Mouse (Mus musculus): Measurements from ENCODE around the gene Taldo1.

Taldo1 gene

DNA sequence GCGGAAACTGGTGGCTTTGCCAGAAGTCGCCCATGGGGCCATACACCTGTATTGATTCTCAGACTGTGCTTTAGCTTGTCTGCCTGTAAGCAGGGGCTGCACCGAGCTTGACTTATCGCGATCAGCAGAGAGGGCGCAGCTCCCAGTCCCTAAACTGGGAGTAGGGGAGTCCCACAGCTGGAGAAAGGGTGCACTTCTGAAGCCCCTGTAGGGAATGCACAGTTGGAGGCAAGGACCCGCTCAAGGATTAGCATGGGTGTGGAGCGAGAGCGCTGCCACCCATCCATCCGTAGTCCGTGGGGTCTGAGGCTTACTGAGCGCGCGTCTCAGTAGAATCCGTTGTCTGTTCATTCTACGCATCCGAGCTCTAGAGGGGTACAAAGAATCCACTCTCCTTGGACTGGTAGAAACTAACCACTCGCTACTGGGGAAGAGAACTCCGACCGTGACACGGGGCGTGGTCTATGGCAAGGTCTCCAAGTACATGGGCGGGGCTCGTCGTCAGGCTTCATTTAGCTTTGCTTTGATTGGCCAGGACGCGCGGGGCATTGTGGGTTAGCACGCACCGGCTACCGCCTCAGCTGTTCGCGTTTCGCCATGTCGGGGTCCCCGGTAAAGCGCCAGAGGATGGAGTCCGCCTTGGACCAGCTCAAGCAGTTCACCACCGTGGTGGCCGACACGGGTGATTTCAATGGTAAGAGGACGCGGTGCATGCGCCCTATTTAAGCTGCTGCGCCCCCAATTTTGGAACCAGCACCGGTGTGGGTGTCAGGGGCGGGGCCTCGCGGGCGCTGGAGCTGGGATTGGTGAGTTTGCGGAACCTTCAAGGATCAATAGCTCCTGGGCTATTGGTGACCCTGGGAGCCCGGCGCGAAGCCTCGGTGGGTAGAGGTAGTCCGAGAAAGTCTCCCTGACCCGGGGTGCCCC is at the start of gene Taldo1:
Gene Taldo1, plus strand, starts transcription at position 575 of the 927 bp plus-strand sequence.
- peak; percentile 96 to 97 for DNase-seq

DNA sequence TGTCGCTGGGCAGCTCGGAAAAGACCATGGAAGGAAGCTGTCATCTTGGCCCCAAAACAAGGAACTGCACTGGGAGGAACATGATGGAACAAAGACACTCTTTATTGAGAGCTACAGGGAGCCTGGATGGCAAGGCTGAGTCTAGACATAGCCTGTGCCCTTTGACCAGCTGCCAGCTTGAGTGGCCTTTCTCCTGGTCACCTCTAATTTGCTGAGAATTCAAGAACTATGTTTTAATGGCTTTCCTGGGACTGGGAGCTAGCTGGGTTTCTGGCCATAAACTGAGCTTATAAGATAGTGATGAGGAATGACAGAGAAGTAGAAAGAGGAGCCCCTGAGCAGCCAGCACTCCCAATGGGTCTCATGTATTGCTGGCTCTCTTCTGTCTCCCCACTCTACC is 48.8 kb upstream of the Taldo1 start:
- DNase-seq: no peak

DNA sequence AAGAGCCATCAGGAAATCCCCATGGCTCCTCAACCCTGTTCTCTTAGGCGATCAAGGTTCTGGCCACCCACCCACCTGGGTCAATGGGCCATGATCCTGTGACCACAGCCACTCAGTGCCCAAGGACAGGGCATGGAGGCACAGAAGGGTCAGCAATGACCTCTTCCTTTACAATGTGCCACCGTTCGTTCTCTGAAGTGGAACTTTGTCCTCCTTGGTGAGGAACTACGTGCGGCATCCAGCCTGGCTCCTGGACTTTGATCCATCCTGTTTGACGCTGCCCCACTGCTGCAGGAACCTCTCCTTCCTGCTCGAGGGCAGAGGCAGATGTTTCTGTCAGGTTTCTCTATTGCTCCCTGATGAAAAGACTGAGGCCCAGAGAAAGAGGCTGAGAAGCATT is 48.3 kb upstream of the Taldo1 start:
- DNase-seq: no peak

DNA sequence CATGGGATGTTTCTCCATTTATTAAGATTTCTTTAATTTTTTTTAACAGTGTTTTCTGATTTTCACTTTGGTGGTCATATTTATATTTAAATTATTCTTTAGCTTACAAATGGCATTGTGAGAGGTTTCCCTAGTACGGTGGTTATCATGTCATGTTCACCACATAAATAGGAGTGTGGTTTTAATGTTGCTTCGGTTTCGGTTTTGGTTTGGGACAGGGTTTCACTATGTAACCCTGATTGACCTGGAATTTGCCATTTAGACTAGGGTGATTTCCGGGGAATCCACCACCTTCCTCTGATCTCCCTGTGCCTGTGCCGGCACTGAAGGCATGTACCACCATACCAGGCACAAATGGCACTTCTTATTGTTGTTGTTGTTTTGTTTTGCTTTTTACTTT is 47.2 kb upstream of the Taldo1 start:
- DNase-seq: no peak

DNA sequence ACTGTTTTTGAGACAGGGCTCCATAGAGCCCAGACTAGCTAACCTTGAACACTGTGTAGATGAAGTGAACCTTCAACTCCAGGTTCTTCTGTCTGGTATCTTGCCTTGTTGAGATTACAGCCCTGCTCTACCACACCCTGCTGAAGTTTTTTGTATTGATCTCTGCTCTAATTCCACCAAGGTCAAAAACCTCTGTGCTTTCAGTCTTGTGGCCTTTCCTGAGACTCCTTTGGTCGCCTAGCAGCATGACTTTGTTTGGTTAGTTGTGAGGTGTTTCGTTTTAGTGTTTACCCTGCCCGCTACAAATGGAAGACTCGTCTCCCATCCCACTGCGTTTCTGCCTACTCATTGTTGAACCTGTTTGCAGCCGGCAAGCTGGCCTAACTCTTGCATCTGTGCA is 40.9 kb upstream of the Taldo1 start:
- no peak for DNase-seq

DNA sequence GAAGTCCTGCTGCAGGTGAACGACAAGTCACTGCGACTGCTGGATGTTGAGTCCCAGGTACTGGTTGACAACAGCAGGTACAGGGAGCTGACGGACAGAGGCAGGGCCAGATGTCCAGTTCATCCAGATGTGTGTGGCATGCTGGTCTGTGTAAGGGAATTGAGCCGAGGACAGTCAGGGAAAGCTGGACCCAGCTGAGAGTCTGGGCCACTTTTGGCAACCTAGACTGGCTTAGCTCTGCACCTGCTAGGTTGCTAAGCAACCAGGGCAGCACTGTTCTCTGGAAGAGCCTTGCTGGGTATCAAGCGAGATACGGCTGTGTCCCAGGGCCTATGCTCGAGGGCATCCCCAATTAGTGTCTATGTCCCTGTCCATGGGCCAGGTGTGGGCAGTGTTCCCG is 36.9 kb upstream of the Taldo1 start:
- DNase-seq: no peak

DNA sequence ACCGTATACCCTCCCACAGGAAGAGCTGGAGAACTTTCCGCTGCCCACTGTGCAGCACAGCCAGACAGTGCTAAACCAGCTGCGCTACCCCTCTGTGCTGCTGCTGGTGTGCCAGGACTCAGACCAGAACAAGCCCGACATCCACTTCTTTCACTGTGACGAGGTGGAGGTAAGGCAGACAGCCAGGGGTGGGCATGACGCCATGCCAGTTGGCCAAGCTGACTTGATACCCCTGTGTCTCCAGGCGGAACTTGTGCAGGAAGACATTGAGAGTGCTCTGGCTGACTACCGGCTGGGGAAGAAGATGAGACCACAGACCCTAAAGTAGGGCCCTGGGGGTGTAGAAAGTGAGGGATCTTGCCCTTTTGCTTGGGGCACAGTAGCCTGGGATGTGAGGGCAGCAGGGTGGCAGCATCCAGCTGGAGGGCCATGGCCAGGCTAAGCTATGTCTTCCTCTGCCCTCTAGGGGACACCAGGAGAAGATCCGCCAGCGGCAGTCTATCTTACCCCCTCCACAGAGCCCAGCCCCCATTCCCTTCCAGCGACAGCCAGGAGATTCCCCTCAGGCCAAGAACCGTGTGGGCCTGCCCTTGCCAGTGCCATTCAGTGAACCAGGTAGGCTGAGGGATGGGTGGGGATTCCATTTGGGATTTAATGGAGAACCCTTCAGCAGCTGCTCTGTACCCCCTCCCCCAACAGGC is 36.2 kb upstream of the Taldo1 start:
- peak; percentile 37 to 46 for DNase-seq

DNA sequence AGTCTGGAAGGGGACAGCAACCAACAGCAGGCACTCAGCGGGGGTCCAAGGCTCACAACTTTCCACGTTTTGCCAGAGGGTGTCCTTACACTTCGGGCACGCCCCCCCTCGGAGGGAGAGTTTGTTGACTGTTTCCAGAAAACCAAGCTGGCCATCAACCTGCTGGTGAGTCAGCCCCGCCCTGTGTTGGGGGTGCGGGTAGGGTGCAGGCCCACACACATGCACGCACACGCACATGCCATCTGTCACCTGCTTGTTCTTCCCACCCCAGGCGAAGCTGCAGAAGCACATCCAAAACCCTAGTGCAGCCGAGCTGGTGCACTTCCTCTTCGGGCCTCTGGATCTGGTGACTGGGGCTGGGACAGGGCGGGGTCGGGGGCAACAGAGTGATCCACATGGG is 35.0 kb upstream of the Taldo1 start:
- DNase-seq: peak in 1 of 2 experiments; percentile 37

DNA sequence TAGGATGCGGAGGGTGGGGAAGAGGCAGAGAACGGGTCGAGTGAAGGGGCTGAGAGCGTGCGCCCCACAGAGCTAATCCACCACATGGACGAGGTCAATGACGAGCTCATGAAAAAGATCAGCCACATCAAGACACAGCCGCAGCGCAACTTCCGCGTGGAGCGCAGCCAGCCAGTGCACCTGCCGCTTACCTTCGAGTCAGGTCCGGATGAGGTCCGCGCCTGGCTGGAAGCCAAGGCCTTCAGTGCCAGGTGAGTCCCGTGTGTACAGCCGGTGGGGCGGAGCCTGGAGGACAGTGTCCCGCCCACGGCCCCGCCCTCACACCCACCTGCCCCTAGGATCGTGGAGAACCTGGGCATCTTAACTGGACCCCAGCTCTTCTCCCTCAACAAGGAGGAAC is 30.5 kb upstream of the Taldo1 start:
- peak; percentile 67 to 81 for DNase-seq

DNA sequence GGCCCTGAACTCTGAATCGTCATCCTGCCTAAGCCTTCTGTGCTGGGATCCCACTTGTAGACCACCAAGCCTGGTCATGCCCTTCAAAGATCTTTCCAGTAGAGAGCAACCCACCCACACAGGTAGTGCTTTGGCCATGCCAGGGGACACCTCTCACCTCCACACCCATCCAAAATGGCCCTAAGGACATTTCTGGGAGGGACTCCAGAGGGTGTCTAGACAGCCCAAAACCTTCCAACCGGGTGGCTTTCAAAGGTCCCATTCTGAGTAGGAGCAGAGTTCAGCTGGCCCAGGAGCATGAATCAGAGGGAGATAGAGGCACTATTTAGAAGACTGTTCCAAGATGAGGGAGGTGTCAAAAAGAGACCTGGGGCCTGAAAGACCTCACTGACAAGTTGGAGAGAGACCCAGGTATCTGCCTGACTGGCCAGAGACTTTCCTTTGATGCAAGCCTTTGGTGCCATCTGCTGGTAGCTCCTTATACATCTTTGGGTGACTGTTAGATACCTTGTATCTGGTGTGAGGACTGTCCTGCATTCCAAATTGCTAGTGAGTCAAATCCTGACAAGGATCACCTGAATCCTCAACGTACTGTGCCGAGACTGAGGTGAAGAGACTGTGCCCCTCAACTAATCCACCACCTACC is 28.8 kb upstream of the Taldo1 start:
- DNase-seq: peak; percentile 79 to 89

DNA sequence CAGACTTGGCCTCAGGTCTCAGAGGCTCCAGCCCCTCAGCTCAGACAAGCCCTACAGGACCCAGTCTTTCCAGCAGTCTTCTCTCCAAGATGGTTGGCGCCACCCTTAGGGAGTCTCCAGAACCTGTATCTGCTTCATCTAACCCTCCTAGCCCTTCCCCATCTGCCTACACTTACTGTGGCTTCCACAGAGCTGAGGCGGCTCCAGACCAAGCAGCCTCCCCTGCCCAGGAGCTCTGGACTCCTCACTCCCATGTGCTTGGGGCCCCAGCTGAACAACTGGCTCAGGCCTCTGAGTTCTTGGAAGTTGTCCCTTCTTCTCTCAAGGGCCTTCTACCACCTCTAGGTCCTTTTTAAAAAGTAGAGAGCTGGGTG is 28.3 kb upstream of the Taldo1 start:
- peak in 1 of 2 experiments; percentile 10 for DNase-seq

DNA sequence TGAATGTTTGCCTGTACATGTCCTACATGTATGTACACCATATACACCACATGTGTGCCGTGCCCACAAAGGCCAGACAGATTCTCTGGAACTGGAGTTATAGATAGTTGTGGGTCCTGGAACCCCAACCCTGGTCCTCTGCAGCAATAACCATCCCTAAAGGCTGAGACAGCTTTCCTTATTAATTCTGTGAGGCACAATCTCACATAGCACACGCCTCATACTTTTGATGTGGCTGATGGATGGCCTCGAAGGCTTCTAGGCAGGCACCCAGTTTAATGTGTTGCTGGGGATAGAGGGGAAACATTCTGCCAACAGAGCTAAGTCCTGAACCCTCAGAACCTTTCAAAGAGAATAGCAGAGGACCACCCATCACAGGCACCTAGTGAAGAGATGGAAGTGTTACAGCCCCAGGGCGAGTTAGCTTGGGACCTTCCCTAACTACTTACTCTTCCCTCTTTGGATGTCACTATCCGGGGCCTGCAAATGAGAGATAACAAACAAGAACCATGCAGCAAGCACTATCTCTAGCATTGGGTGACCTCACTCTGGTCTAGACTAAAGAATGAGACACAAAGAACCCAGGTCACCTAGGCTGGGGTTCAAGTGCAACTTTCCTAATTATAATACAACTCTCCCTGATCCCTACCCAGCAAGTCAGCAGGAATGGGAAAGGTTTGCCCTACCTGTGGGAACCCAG is 27.5 kb upstream of the Taldo1 start:
- DNase-seq: no peak

DNA sequence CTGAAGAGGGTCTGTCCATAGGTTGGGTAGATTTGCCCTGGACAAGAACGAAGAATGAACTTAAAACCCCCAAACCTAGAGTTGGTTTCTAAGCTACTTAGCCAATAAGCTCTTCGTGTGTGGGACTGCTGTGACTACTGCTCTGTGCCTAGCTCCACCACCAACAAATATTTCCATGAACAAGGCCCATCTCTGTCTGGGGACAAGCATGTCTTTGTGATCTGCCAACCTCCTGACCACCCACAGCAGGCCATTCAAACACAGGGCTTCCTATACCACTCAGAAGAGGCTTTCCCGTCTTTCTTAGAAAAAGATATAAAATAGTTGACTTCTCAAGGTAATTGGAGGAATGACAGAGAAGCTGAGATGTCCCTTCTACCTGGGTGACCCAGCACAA is 27.0 kb upstream of the Taldo1 start:
- no peak for DNase-seq

DNA sequence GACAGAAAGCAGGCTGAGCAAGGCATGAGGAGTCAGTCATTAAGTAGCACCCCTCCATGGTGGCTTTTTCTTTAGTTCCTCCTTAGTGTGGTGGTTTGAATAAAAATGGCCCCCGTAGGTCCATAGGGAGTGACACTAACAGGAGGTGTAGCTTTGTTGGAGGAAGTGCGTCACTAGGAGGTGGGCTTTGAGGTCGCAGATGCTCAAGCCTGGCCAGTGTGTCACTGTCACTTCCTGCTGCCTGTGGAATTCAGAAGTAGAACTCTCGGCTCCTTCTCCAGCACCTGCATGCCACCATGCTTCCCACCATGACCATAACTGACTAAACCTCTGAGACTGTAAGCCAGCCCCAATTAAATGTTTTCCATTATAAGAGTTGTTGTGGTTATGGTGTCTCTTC is 24.6 kb upstream of the Taldo1 start:
- DNase-seq: no peak

DNA sequence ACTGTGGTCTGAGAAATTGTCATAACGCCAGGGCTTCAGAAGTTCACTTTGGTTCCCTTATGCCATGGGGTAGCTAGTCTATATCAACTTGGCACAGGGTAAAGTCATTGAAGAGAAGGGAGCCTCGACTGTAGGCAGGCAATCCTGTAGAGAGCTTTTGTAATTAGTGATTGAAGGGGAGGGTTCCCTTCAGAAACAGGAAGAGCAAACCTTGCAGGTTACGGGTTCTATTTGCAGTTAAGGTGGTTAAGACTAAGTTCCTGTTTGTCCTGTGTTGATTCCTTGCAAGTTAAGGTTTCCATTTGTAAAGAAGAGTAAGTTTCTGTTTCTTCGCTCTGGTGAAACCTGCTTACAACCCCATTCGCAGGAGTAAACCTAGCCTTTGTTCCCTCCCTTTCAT is 22.1 kb upstream of the Taldo1 start:
- DNase-seq: no peak

DNA sequence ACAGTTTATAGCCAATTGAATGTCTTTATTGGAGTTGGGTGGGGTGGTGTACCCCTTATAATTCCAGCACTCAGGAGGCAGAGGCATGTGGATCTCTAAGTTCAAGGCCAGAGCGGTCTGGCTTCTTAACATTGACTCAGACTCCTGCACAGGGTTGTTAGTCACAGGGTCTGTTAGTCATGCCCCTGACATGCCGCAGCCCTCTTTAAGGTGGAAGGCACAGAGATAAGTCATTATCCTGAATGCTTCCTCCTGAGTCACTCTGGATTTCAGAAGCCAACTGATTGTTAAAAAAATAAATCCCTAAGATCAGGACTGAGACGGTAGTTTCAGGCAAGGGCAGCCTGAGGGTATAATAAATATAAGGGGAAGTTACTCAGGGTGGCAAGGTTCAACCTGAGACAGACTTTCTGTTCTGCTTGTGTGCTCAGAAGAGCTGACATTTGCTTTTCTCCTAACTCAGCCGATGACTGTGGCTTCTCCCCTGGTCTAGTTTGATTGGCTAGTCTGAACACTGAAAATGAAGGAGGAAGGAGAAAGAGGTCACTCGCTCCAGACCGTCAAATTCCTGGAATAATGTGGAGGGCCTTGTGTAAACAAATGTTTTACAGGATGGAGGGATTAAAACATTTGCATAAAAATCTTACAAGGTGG is 19.9 kb upstream of the Taldo1 start:
- DNase-seq: no peak

DNA sequence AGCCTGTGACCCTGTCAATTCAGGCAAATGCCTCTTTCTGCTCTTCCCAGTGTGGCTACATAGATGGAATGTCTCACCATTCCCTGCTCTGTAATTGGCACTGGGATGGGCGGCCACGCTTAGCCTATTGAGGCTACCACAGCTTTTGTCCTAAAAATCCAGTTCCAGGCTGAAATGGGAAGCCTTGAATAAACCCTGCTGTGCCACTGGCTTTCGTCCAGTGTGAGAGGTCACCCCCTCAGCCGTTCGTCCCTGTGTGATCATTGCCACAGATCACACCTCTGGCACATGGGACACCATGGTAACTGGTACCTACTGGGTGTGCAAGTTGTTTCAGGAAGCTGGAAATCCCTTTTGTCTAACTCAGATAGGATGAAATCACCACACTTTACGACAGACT is 18.4 kb upstream of the Taldo1 start:
- no peak for DNase-seq

DNA sequence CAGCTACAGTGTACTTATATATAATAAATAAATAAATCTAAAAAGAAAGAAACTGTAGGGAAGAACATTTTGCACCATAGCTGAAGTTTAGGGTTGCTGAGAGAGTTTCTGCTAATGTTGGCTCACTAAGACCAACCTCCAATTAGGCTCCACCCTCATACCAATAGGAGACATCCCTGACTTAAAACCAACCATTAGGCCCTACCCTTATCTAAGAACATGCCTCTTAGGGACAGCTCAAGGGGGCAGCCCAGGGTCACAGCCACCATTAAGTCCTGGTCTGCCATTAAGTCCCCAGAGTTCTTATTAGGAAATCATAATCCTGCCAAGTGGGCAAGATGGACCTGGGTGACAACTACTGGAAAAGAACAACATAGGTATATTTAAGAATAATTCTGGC is 17.6 kb upstream of the Taldo1 start:
- no peak for DNase-seq

DNA sequence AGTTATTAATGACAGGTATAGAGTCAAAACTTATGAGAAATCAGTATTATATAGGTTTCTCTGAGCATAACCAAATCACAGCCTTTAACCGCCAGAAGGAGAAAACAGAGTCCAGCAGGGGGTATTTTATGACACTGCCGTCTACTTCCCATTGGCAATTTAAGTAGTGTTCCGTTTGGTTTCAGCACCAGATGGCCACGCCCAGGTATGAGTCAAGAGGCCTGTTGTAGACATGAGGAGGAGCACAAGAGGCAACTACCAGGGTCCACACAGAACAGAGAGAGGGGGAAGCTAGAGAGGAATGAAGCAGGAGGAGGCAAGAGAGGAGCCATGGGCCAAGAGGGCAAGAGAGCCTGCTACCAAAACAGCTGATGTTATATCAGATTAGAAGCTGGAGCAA is 12.4 kb upstream of the Taldo1 start:
- DNase-seq: no peak

DNA sequence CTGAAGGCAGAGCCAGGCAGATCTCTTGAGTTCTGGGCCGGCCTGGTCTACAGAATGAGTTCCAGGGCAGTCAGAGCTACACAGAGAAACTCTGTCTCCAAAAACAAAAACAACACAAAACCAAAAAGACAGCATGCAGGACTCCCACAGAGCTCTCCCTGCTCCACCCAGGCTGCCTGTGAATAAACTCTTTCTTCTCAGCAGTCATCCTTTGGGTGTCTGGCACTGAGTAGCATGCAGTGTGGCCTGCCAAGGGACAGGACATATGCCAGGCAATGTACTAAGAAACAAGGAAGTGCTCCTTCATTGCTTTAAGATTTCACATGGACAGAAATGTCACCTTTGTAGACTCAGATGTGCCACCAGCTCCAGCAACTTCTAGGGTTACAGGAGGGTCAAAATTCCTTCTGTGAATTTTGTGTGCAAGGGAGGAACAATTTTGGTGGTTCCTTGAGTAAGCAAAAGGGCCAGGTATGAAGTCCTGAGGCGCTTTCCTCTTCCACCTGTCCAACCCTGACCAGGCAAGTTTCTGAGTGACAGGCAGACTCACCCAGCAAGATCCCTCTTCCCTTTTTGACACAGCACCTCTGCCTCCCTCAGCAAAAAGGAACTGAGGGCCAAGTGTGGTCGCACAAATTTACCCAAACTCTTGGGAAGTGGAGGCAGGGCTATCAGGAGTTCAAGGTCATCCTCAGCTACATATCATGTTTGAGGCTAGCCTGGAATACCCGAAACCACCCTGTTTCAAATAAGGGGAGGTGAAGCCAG is 10.7 kb upstream of the Taldo1 start:
- DNase-seq: no peak

DNA sequence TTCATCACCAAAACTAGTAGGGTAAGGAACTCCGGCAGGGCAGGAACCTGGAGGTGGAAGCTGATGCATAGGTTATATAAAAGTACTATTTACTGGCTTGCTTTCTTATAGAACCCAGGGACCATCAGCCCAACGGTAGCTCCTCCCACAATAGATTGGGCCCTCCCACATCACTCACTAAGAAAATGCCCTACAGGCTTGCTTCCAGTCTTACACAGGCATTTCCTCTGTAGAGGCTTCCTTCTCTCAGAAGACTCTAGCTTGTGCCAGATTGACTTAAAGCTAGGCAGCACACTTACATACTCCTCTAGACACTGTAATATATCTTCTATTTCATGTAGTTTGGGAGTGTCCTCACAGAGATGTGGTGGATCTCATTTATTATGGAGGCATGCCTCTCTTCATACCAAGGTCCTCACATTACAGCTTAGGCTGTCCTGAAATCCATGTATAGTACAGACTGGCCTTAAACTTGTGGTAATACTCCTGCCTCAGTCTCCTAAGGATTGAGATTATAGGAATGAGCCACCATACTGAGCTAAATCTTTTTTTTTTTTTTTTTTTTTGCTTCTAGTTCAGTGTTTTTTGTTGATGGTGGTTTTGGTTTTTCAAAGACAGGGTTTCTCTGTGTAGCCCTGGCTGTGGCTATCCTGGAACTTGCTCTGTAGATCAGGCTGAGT is 4.1 kb upstream of the Taldo1 start:
- no peak for DNase-seq
